Mouse (Mus musculus) midbrain, embryonic 10.5 days (tissue): ENCODE data around the gene Zfp619. TPM values are rescaled to one million over a fixed set of nuclear protein-coding genes. Genes with fewer than 3 reads are reported as not detected.

Source experiments
- DNase-seq: peaks from one replicate; pipeline ENCODE4 v3.0.0-alpha.2; 2017; ENCODE audit warnings: low spot score
- H3K27ac ChIP-seq: fragments of 300-500 bp; sonication (generic); replicated peaks from 2 replicates; pipeline ENCODE4 v1.5.1; 2016; ENCODE audit warnings: mild to moderate bottlenecking
- H3K27me3 ChIP-seq: fragments of 300-500 bp; sonication (generic); 2 replicates; pipeline ENCODE4 v1.6.1; 2016; ENCODE audit warnings: low read depth, mild to moderate bottlenecking; ENCODE audit not compliant: poor library complexity, severe bottlenecking
- H3K36me3 ChIP-seq: fragments of 300-500 bp; sonication (generic); 2 replicates; pipeline ENCODE4 v1.6.1; 2016; ENCODE audit warnings: mild to moderate bottlenecking, moderate library complexity
- H3K4me1 ChIP-seq: fragments of 300-500 bp; sonication (generic); 2 replicates; pipeline ENCODE4 v1.6.1; 2016
- H3K4me3 ChIP-seq: fragments of 300-500 bp; sonication (generic); 2 replicates; pipeline ENCODE4 v1.5.1; 2016; ENCODE audit warnings: mild to moderate bottlenecking, moderate library complexity
- H3K9me3 ChIP-seq: fragments of 300-500 bp; sonication (generic); replicated peaks from 2 replicates; pipeline ENCODE4 v1.6.1; 2016; ENCODE audit warnings: mild to moderate bottlenecking
- WGBS: fragments of 180-500 bp; shearing (Covaris S2); methylation state at CpG from one replicate; pipeline ENCODE4 v1.1.7; 2016; 5-methylcytosine and 5-hydroxymethylcytosine counted together
- polyA plus RNA-seq: library from polyadenylated mRNA; unstranded; fragments of >200 nt; fragmentation: Nextera tagmentation; extraction: Ambion mirVana; gene quantifications from 2 replicates; pipeline ENCODE4 v1.2.1, GENCODE M21; 2016

The Zfp619 gene
- polyA plus RNA-seq: 2.7 and 3.1 TPM in 2 replicates

- Histone ChIP-seq H3K4me1 (0 out of 2 replicates have a peak, but pooled peaks cover 3% of the 10 kb centered on the region), H3K27me3 (no peaks in the 10 kb centered on the region), H3K36me3 (peaks cover 13% of the 10 kb centered on the region; the same call in 1 of the 2 replicates), H3K4me3 (peak within 1 kb of the TSS; percentile 72), H3K27ac (peak within 1 kb of the TSS; percentile 97), H3K9me3 (peaks cover 13% of the 10 kb centered on the region; the same call in 1 of the 2 replicates)
- under 1% methylated on average over 43 of the region's 43 CpGs for WGBS
- peak; percentile 95 for DNase-seq
These were observed at the start of gene Zfp619 for GRCm38 (mm10) chr7:39517616-39518177. Gene Zfp619 (plus strand): TSS chr7:39517766.

GRCm38 (mm10) chr7:39479013-39479412 lies 38.6 kb upstream of the Zfp619 start:
- WGBS: 91% methylated on average over 2 of the region's 2 CpGs
- Histone ChIP-seq H3K4me3 (no peak overlapping the region), H3K27ac (no peak overlapping the region), H3K36me3 (peaks cover 50% of the 10 kb centered on the region), H3K4me1 (no peaks in the 10 kb centered on the region), H3K9me3 (peaks cover 30% of the 10 kb centered on the region), H3K27me3 (no peaks in the 10 kb centered on the region)
- DNase-seq: no peak

GRCm38 (mm10) chr7:39484384-39484783 lies 33.2 kb upstream of the Zfp619 start:
- Histone ChIP-seq H3K27me3 (no peaks in the 10 kb centered on the region), H3K36me3 (0 out of 2 replicates have a peak, but pooled peaks cover 3% of the 10 kb centered on the region), H3K4me3 (no peak overlapping the region), H3K4me1 (0 out of 2 replicates have a peak, but pooled peaks cover 5% of the 10 kb centered on the region), H3K27ac (no peak overlapping the region), H3K9me3 (no peaks in the 10 kb centered on the region)
- 61% methylated on average over 6 of the region's 6 CpGs for WGBS
- DNase-seq: no peak

GRCm38 (mm10) chr7:39487159-39487853 lies 30.3 kb upstream of the Zfp619 start:
- peak overlapping the region; percentile 81 for H3K27ac ChIP-seq
- 19% methylated on average over 23 of the region's 23 CpGs for WGBS

GRCm38 (mm10) chr7:39487854-39488205 lies 29.7 kb upstream of the Zfp619 start:
- Histone ChIP-seq H3K27me3 (no peaks in the 10 kb centered on the region), H3K36me3 (no peaks in the 10 kb centered on the region), H3K27ac (peak overlapping the region; percentile 81), H3K4me1 (0 out of 2 replicates have a peak, but pooled peaks cover 5% of the 10 kb centered on the region), H3K4me3 (peak overlapping the region; percentile 62), H3K9me3 (no peaks in the 10 kb centered on the region)
- WGBS: 30% methylated on average over 9 of the region's 9 CpGs
- no peak for DNase-seq

More at GRCm38 (mm10) chr7:39487159-39487853, 30.3 kb upstream of the Zfp619 start:
- H3K4me3 ChIP-seq: peak overlapping the region; percentile 62
- peak; percentile 51 for DNase-seq
- no peaks in the 10 kb centered on the region for H3K27me3 ChIP-seq
- no peaks in the 10 kb centered on the region for H3K36me3 ChIP-seq
- H3K9me3 ChIP-seq: no peaks in the 10 kb centered on the region
- 0 out of 2 replicates have a peak, but pooled peaks cover 5% of the 10 kb centered on the region for H3K4me1 ChIP-seq

GRCm38 (mm10) chr7:39494646-39495045 lies 22.9 kb upstream of the Zfp619 start:
- DNase-seq: no peak
- Histone ChIP-seq H3K27ac (no peak overlapping the region), H3K36me3 (peaks cover 20% of the 10 kb centered on the region), H3K9me3 (peaks cover 24% of the 10 kb centered on the region), H3K27me3 (no peaks in the 10 kb centered on the region), H3K4me3 (no peak overlapping the region), H3K4me1 (no peaks in the 10 kb centered on the region)
- 88% methylated on average over 3 of the region's 3 CpGs for WGBS

- no peak for DNase-seq
- Histone ChIP-seq H3K27ac (no peak overlapping the region), H3K27me3 (no peaks in the 10 kb centered on the region), H3K36me3 (no peaks in the 10 kb centered on the region), H3K4me1 (no peaks in the 10 kb centered on the region), H3K4me3 (no peak overlapping the region), H3K9me3 (peaks cover 17% of the 10 kb centered on the region; the same call in 1 of the 2 replicates)
- WGBS: 85% methylated on average over 1 of the region's 1 CpGs
These were observed 13.5 kb upstream of the Zfp619 start for GRCm38 (mm10) chr7:39504100-39504499.

- H3K9me3 ChIP-seq: peaks cover 17% of the 10 kb centered on the region; the same call in 1 of the 2 replicates
- no peaks in the 10 kb centered on the region for H3K27me3 ChIP-seq
- peaks cover 13% of the 10 kb centered on the region; the same call in 1 of the 2 replicates for H3K36me3 ChIP-seq
- peak overlapping the region; percentile 97 for H3K27ac ChIP-seq
- H3K4me3 ChIP-seq: peak overlapping the region; percentile 72
- WGBS: 90% methylated on average over 12 of the region's 12 CpGs
- 0 out of 2 replicates have a peak, but pooled peaks cover 3% of the 10 kb centered on the region for H3K4me1 ChIP-seq
- DNase-seq: no peak
These were observed 796 bp downstream of the Zfp619 start for GRCm38 (mm10) chr7:39518362-39518761.

GRCm38 (mm10) chr7:39523703-39524424 lies 6.3 kb downstream of the Zfp619 start:
- no peak overlapping the region for H3K27ac ChIP-seq
- WGBS: 83% methylated on average over 1 of the region's 1 CpGs
- 0 out of 2 replicates have a peak, but pooled peaks cover 9% of the 10 kb centered on the region for H3K9me3 ChIP-seq
- DNase-seq: no peak
- no peaks in the 10 kb centered on the region for H3K27me3 ChIP-seq
- peaks cover 13% of the 10 kb centered on the region; the same call in 1 of the 2 replicates for H3K36me3 ChIP-seq
- no peaks in the 10 kb centered on the region for H3K4me1 ChIP-seq
- no peak overlapping the region for H3K4me3 ChIP-seq

- 90% methylated on average over 1 of the region's 1 CpGs for WGBS
- H3K4me3 ChIP-seq: no peak overlapping the region
- no peak overlapping the region for H3K27ac ChIP-seq
- H3K36me3 ChIP-seq: peaks cover 3% of the 10 kb centered on the region; the same call in 1 of the 2 replicates
- H3K9me3 ChIP-seq: no peaks in the 10 kb centered on the region
- no peaks in the 10 kb centered on the region for H3K27me3 ChIP-seq
- no peak for DNase-seq
- peaks cover 15% of the 10 kb centered on the region for H3K4me1 ChIP-seq
These were observed 25.6 kb downstream of the Zfp619 start for GRCm38 (mm10) chr7:39543151-39543550.

- Histone ChIP-seq H3K4me1 (peaks cover 15% of the 10 kb centered on the region), H3K27me3 (no peaks in the 10 kb centered on the region), H3K36me3 (no peaks in the 10 kb centered on the region), H3K9me3 (no peaks in the 10 kb centered on the region), H3K4me3 (peak overlapping the region; percentile 69), H3K27ac (peak overlapping the region; percentile 88)
- peak; percentile 86 for DNase-seq
- 1% methylated on average over 43 of the region's 43 CpGs for WGBS
These were observed 26.9 kb downstream of the Zfp619 start for GRCm38 (mm10) chr7:39544242-39545111.

GRCm38 (mm10) chr7:39545134-39545533 lies 27.6 kb downstream of the Zfp619 start:
- WGBS: 60% methylated on average over 10 of the region's 10 CpGs
- no peak for DNase-seq
- Histone ChIP-seq H3K36me3 (no peaks in the 10 kb centered on the region), H3K4me1 (peaks cover 15% of the 10 kb centered on the region), H3K27me3 (no peaks in the 10 kb centered on the region), H3K4me3 (peak overlapping the region; percentile 69), H3K27ac (peak overlapping the region; percentile 88), H3K9me3 (no peaks in the 10 kb centered on the region)
